Mouse (Mus musculus): Measurements from ENCODE around the gene Higd1a. TPM values are rescaled to one million over a fixed set of nuclear protein-coding genes. Genes with fewer than 3 reads are reported as not detected.

Higd1a gene
- polyA plus RNA-seq, 1 experiment from 2014 or later, result 174 TPM

- Histone ChIP-seq H3K27ac (no peak overlapping the region), H3K36me3 (no peaks in the 10 kb centered on the region), H3K4me3 (no peak overlapping the region), H3K27me3 (ENCODE audit: low read depth, poor library complexity, severe bottlenecking) (peaks cover 40% of the 10 kb centered on the region), H3K4me1 (peaks cover 16% of the 10 kb centered on the region), H3K9me3 (replicated peaks) (no peaks in the 10 kb centered on the region)
- 22% methylated on average over 4 of the region's 4 CpGs for WGBS
- no peak for DNase-seq (ENCODE audit: low spot score)
These were observed 11.9 kb upstream of the Higd1a start for GRCm38 (mm10) chr9:121869973-121870515.

DNA sequence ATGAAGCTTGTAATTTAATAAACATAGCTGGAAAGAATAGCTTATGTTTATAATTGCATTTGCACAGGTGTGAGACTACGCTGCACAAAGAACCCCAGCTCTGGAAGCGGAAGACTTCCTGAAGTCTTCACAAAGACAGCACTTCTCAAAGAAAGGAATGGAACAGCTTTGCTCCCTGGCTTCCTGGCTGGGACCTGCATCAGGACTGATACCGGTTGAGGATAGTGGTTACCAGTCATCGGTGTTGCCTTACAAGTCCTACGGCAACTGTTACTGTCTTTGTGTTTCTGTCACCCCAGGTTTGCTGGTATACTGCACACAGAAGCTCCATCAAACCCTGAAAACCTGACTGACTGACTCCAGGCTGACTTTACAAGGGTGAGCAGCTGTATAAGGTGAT lies 11.3 kb upstream of the Higd1a start:
- WGBS, result 82% methylated on average over 5 of the region's 5 CpGs
- Histone ChIP-seq H3K27ac (no peak overlapping the region), H3K4me1 (peaks cover 13% of the 10 kb centered on the region), H3K4me3 (no peak overlapping the region), H3K27me3 (ENCODE audit: low read depth, poor library complexity, severe bottlenecking) (peaks cover 41% of the 10 kb centered on the region), H3K9me3 (replicated peaks) (no peaks in the 10 kb centered on the region), H3K36me3 (no peaks in the 10 kb centered on the region)
- DNase-seq (ENCODE audit: low spot score), result no peak

GRCm38 (mm10) chr9:121868236-121868635 lies 10.1 kb upstream of the Higd1a start:
- Histone ChIP-seq H3K9me3 (replicated peaks) (no peaks in the 10 kb centered on the region), H3K4me1 (peaks cover 13% of the 10 kb centered on the region), H3K27ac (no peak overlapping the region), H3K4me3 (no peak overlapping the region), H3K36me3 (no peaks in the 10 kb centered on the region), H3K27me3 (ENCODE audit: low read depth, poor library complexity, severe bottlenecking) (peaks cover 46% of the 10 kb centered on the region)
- DNase-seq (ENCODE audit: low spot score), result no peak
- 87% methylated on average over 6 of the region's 6 CpGs for WGBS

GRCm38 (mm10) chr9:121867632-121868031 lies 9.5 kb upstream of the Higd1a start:
- no peak for DNase-seq (ENCODE audit: low spot score)
- peaks cover 13% of the 10 kb centered on the region for H3K4me1 ChIP-seq
- WGBS, result 95% methylated on average over 6 of the region's 6 CpGs
- H3K36me3 ChIP-seq, result no peaks in the 10 kb centered on the region
- no peak overlapping the region for H3K4me3 ChIP-seq
- H3K9me3 ChIP-seq (replicated peaks), result no peaks in the 10 kb centered on the region
- no peak overlapping the region for H3K27ac ChIP-seq
- peaks cover 40% of the 10 kb centered on the region for H3K27me3 ChIP-seq (ENCODE audit: low read depth, poor library complexity, severe bottlenecking)

GRCm38 (mm10) chr9:121865425-121866008 lies 7.4 kb upstream of the Higd1a start:
- Histone ChIP-seq H3K4me3 (no peak overlapping the region), H3K27me3 (ENCODE audit: low read depth, poor library complexity, severe bottlenecking) (peaks cover 28% of the 10 kb centered on the region), H3K4me1 (peaks cover 9% of the 10 kb centered on the region), H3K36me3 (no peaks in the 10 kb centered on the region), H3K27ac (no peak overlapping the region), H3K9me3 (replicated peaks) (no peaks in the 10 kb centered on the region)
- WGBS, result 53% methylated on average over 3 of the region's 3 CpGs
- no peak for DNase-seq (ENCODE audit: low spot score)

- Histone ChIP-seq H3K36me3 (no peaks in the 10 kb centered on the region), H3K27ac (no peak overlapping the region), H3K4me1 (peaks cover 2% of the 10 kb centered on the region), H3K27me3 (ENCODE audit: low read depth, poor library complexity, severe bottlenecking) (peaks cover 28% of the 10 kb centered on the region), H3K4me3 (no peak overlapping the region), H3K9me3 (replicated peaks) (no peaks in the 10 kb centered on the region)
- no peak for DNase-seq (ENCODE audit: low spot score)
- WGBS, result 64% methylated on average over 4 of the region's 4 CpGs
These were observed 6.7 kb upstream of the Higd1a start for GRCm38 (mm10) chr9:121864837-121865236.

DNA sequence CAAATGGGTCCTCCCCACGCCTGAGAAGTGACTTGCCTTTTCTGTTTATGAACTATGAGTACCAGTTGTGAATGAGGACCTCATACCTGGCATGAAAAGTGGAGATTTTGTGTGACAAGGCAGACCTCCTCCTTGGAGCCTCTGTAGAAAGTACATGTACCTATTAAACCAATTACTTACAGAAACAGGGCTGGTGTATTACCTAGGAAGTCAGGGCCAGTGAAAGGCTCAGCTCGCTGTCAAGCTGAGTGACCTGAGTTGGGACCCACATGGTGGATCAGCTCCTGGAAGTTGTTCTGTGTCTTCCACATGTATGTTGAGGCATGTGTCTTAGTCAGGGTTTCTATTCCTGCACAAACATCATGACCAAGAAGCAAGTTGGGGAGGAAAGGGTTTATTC lies 2.8 kb upstream of the Higd1a start:
- Histone ChIP-seq H3K27ac (no peak overlapping the region), H3K36me3 (0 out of 2 replicates have a peak, but pooled peaks cover 2% of the 10 kb centered on the region), H3K9me3 (replicated peaks) (no peaks in the 10 kb centered on the region), H3K27me3 (ENCODE audit: low read depth, poor library complexity, severe bottlenecking) (peaks cover 9% of the 10 kb centered on the region; the same call in 1 of the 2 replicates), H3K4me3 (no peak overlapping the region), H3K4me1 (peaks cover 14% of the 10 kb centered on the region)
- 91% methylated on average over 2 of the region's 2 CpGs for WGBS
- no peak for DNase-seq (ENCODE audit: low spot score)

DNA sequence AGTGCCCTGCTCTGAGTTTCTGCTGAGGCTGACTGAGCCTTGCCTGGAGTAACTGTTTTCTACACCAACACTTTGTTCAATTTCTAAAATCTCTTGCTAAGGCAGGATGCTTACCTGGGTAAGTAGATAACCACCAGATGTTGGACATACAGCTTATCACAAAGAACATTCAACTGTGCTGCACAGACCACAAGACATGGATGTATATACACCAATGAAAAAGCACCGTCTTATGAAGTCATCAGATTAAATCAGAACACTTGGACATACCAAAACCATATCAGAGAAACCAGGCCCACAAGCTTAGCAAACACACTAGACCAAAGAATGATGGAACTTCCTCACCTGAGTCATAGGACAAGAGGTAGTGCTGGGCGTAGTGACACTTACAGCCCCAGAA lies 1.2 kb upstream of the Higd1a start:
- Histone ChIP-seq H3K36me3 (0 out of 2 replicates have a peak, but pooled peaks cover 4% of the 10 kb centered on the region), H3K27me3 (ENCODE audit: low read depth, poor library complexity, severe bottlenecking) (peaks cover 7% of the 10 kb centered on the region; the same call in 1 of the 2 replicates), H3K9me3 (replicated peaks) (no peaks in the 10 kb centered on the region), H3K4me3 (no peak overlapping the region), H3K27ac (no peak overlapping the region), H3K4me1 (peaks cover 14% of the 10 kb centered on the region)
- no peak for DNase-seq (ENCODE audit: low spot score)
- WGBS, result 96% methylated on average over 2 of the region's 2 CpGs

DNA sequence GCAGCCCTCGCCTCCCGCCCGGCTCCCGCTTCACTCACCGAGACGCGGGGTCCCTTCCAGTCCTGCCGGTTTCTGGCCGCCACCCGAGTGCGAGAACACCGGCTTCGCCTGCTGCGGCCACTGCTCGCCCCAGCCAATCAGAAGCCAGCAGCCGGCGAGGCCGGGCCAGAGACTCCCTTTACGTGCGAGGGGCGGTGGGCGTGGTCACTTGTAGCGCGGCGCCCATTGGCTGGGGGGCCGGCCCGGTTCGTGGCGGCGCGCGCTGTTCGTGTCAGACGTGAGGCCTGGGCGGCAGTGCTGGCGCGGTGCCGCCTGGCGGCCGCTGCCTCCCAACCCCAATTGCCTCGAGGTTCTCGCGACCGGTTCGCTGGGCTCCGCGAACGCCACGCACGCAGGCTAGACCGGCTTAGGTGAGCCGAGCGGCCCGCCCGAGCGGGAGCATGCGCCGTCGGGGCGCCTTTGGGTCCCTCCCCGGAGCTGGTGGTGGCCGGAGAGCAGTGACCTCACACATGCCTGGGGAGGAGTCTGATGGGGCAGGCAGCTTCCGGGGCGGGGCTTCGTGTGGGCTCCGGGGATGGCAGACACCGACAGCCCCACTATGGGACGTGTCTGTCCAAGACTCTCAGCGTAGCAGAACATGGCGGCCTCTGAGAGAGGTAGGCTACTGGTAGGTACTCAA lies 549 bp downstream of the Higd1a start:
- WGBS, result under 1% methylated on average over 70 of the region's 70 CpGs
- Histone ChIP-seq H3K4me1 (peaks cover 14% of the 10 kb centered on the region), H3K9me3 (replicated peaks) (no peaks in the 10 kb centered on the region), H3K27ac (peak overlapping the region; percentile 95), H3K27me3 (ENCODE audit: low read depth, poor library complexity, severe bottlenecking) (no peaks in the 10 kb centered on the region), H3K36me3 (peaks cover 4% of the 10 kb centered on the region; the same call in 1 of the 2 replicates), H3K4me3 (peak overlapping the region; percentile 93)
- peak; percentile 99 for DNase-seq (ENCODE audit: low spot score)

DNA sequence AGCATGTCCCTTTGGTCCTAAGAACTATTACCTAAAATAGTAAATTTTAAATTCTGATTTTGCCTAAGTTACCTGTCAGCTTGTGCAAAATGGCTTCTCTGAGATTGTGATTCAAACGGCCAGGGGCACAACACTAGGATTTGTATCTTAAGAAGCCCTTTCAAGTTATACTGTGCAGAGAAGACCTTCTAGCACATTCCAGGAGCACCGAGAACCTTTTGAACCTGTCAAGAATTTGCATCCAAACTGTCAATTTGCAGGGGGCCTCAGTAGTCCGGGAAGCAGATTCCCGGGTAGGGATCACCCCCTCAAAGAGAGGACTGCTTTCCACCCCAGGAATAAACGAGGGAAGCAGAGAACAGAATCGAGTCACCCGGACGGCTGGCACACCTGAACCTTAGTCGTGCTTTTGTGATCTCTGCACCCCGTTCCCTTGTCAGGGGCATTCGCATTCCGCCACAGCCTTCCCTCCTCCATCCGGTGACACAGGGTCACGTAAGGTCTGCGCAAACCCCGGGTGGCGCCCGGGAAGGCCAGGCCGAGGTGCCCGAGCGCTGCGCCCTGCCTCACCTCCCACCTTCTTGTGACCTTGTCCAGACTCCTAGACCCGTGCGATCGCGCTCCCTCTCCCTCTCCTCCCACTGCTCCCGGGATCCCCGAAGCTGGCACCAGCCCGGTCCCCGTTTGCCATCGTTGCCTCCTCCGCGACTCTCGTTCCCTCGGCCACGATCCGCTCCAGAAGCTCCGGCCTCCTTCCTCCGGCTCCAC lies 1.3 kb downstream of the Higd1a start:
- Histone ChIP-seq H3K4me1 (peaks cover 14% of the 10 kb centered on the region), H3K36me3 (peaks cover 9% of the 10 kb centered on the region), H3K4me3 (peak overlapping the region; percentile 93), H3K27ac (peak overlapping the region; percentile 95), H3K9me3 (replicated peaks) (no peaks in the 10 kb centered on the region), H3K27me3 (ENCODE audit: low read depth, poor library complexity, severe bottlenecking) (no peaks in the 10 kb centered on the region)
- no peak for DNase-seq (ENCODE audit: low spot score)
- WGBS, result 2% methylated on average over 39 of the region's 39 CpGs

DNA sequence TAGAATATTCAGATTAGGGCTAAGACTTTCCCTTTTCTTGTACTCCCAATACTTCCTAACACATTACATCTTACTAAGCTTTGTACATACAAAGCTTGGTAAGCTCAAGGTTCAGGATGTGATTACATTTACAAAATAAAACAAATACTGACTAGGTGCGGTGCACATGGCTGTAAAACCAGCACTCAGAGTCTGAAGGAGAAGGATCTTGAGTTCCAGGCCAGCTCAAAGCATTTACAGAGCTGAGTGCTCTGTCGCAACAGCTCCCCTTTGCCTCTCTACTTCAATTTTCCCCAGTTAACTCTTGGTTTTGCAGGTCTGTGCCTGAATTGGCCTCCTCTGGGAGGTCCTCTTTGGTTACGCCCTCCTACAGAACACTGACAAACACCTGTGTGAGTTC lies 3.9 kb downstream of the Higd1a start:
- 97% methylated on average over 3 of the region's 3 CpGs for WGBS
- no peak overlapping the region for H3K27ac ChIP-seq
- peaks cover 14% of the 10 kb centered on the region for H3K4me1 ChIP-seq
- peaks cover 32% of the 10 kb centered on the region for H3K36me3 ChIP-seq
- H3K27me3 ChIP-seq (ENCODE audit: low read depth, poor library complexity, severe bottlenecking), result no peaks in the 10 kb centered on the region
- DNase-seq (ENCODE audit: low spot score), result no peak
- H3K9me3 ChIP-seq (replicated peaks), result no peaks in the 10 kb centered on the region
- no peak overlapping the region for H3K4me3 ChIP-seq

- no peak overlapping the region for H3K27ac ChIP-seq
- H3K9me3 ChIP-seq (replicated peaks), result no peaks in the 10 kb centered on the region
- no peak for DNase-seq (ENCODE audit: low spot score)
- no peaks in the 10 kb centered on the region for H3K4me1 ChIP-seq
- peaks cover 52% of the 10 kb centered on the region for H3K36me3 ChIP-seq
- 80% methylated on average over 5 of the region's 5 CpGs for WGBS
- H3K27me3 ChIP-seq (ENCODE audit: low read depth, poor library complexity, severe bottlenecking), result no peaks in the 10 kb centered on the region
- no peak overlapping the region for H3K4me3 ChIP-seq
These were observed 10.3 kb downstream of the Higd1a start for GRCm38 (mm10) chr9:121847842-121848241.

DNA sequence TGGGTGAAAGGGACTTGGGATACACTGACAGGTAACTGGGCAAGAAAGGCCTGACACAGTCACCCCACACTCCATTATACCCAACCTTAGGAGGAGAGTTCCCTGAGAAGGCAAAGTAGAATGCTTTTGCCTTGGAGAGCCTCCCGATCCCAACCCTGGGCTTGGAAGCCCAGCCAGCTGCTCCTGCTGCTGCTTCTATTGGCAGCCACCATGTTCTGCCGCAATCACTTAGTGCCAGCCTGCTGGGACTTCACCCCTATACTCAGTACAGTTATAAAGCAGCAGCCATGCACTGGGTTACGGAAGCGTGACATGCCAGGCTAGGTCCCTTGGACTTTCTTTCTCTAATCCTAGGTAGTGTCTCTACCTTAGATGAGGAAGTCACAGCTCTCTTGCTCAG lies 11.0 kb downstream of the Higd1a start:
- WGBS, result over 99% methylated on average over 4 of the region's 4 CpGs
- no peak overlapping the region for H3K4me3 ChIP-seq
- no peak for DNase-seq (ENCODE audit: low spot score)
- no peaks in the 10 kb centered on the region for H3K4me1 ChIP-seq
- H3K36me3 ChIP-seq, result peaks cover 50% of the 10 kb centered on the region
- no peaks in the 10 kb centered on the region for H3K27me3 ChIP-seq (ENCODE audit: low read depth, poor library complexity, severe bottlenecking)
- no peaks in the 10 kb centered on the region for H3K9me3 ChIP-seq (replicated peaks)
- no peak overlapping the region for H3K27ac ChIP-seq

All from limb, embryonic 10.5 days (tissue).